Mouse (Mus musculus): ENCODE results near the gene Syn3.

The Syn3 gene

GRCm38 (mm10) chr10:86006455-86006854 lies 492.2 kb downstream of the Syn3 start:
- no peak for DNase-seq (ENCODE audit: low read depth, low spot score)
